In genomic region chr4:144974458-144974857, GRCm38 (mm10) we compare ENCODE assay signal across 19 mouse cellular contexts.
DNase-seq lines count a peak whose midpoint lies in the region; ATAC-seq and TF ChIP-seq lines count a peak whose summit lies in the region.
"Had no signal": no experiment of that assay in that cellular context is flagged by ENCODE, and none has a peak within 500 bp of the region (broad histone marks: within the 10 kb centered on the region; RNA-seq: fewer than 3 reads in every experiment).

No protein-coding gene starts in this region.

- TF ChIP-seq POLR2A in spleen, adult 2 months (IDR thresholded peaks at IDR 0.05; ENCODE audit: low read depth, low read length) = no peak

- peaks cover 36% of the 10 kb centered on the region; the same call in 1 of the 2 replicates for H3K79me2 ChIP-seq in macrophage (ENCODE audit: inconsistent target)

- peaks cover 18% of the 10 kb centered on the region for H3K4me1 ChIP-seq in kidney, embryonic 15.5 days
- peaks cover 9% of the 10 kb centered on the region; the same call in 1 of the 2 replicates for H3K4me1 ChIP-seq in spleen, adult 2 months (ENCODE audit: control insufficient read depth, insufficient read depth, insufficient read length)
- 0 out of 2 replicates have a peak, but pooled peaks cover 2% of the 10 kb centered on the region for H3K4me1 ChIP-seq in stomach, postnatal 0 days (replicated peaks; ENCODE audit: control insufficient read depth, insufficient read depth)
- H3K4me1 ChIP-seq: hindbrain, embryonic 15.5 days had no signal

- no peak for TF ChIP-seq EP300 in stomach, postnatal 0 days (optimal IDR thresholded peaks at IDR 0.05)

- H3K4me2 ChIP-seq in kidney, embryonic 15.5 days = no peak overlapping the region
- H3K4me2 ChIP-seq in stomach, postnatal 0 days (replicated peaks; ENCODE audit: low read depth) = no peak overlapping the region
- H3K4me2 ChIP-seq: embryonic facial prominence, embryonic 15.5 days; heart, embryonic 12.5 days; hindbrain, embryonic 15.5 days had no signal

- no peak overlapping the region for H3K9ac ChIP-seq in kidney, embryonic 15.5 days
- H3K9ac ChIP-seq in stomach, postnatal 0 days (ENCODE audit: low read length) = no peak overlapping the region
- H3K9ac ChIP-seq: embryonic facial prominence, embryonic 15.5 days; heart, embryonic 12.5 days; hindbrain, embryonic 15.5 days had no signal

- no peaks in the 10 kb centered on the region for H3K9me3 ChIP-seq in kidney, embryonic 15.5 days (replicated peaks)
- no peaks in the 10 kb centered on the region for H3K9me3 ChIP-seq in stomach, postnatal 0 days (ENCODE audit: control insufficient read depth, low read length)
- H3K9me3 ChIP-seq: embryonic facial prominence, embryonic 15.5 days; forebrain, embryonic 10.5 days; heart, embryonic 12.5 days; hindbrain, embryonic 15.5 days had no signal

- H3K27ac ChIP-seq in kidney, embryonic 15.5 days = peak overlapping the region; percentile 18; the same call in 1 of the 2 replicates
- 0 out of 2 replicates have a peak overlapping the region, but pooled peaks have one; percentile 2 for H3K27ac ChIP-seq in spleen, adult 2 months (ENCODE audit: insufficient read depth, low read length)
- H3K27ac ChIP-seq in macrophage = peak overlapping the region; percentile 100
- 0 out of 2 replicates have a peak overlapping the region, but pooled peaks have one; percentile 40 for H3K27ac ChIP-seq in stomach, postnatal 0 days (replicated peaks)
- H3K27ac ChIP-seq: embryonic facial prominence, embryonic 15.5 days; forebrain, embryonic 10.5 days; hindbrain, embryonic 15.5 days had no signal

- 67% methylated on average over 3 of the region's 3 CpGs for WGBS in kidney, embryonic 15.5 days
- 42% methylated on average over 3 of the region's 3 CpGs for whole genome bisulfite sequencing in spleen, adult 2 months
- 33% methylated on average over 3 of the region's 3 CpGs for WGBS in macrophage (ENCODE audit: missing documents)
- 61% methylated on average over 3 of the region's 3 CpGs for WGBS in stomach, postnatal 0 days

- TF ChIP-seq CTCF in spleen, adult 2 months (IDR thresholded peaks at IDR 0.05; ENCODE audit: extremely low read depth, insufficient read depth, insufficient read length, insufficient replicate concordance) = no peak
- TF ChIP-seq CTCF in stomach, postnatal 0 days (IDR thresholded peaks at IDR 0.05; ENCODE audit: low read depth) = no peak

- H3K36me3 ChIP-seq in kidney, embryonic 15.5 days = peaks cover 17% of the 10 kb centered on the region
- H3K36me3 ChIP-seq in spleen, adult 2 months (ENCODE audit: control insufficient read depth, insufficient read depth, low read length) = peaks cover 3% of the 10 kb centered on the region; the same call in 1 of the 2 replicates
- no peaks in the 10 kb centered on the region for H3K36me3 ChIP-seq in macrophage (ENCODE audit: inconsistent target)
- H3K36me3 ChIP-seq in stomach, postnatal 0 days (ENCODE audit: control insufficient read depth, insufficient read depth, low read length) = no peaks in the 10 kb centered on the region
- H3K36me3 ChIP-seq: embryonic facial prominence, embryonic 15.5 days; forebrain, embryonic 10.5 days had no signal

- no peaks in the 10 kb centered on the region for H3K27me3 ChIP-seq in kidney, embryonic 15.5 days
- H3K27me3 ChIP-seq in spleen, adult 2 months (ENCODE audit: control insufficient read depth, insufficient read depth, low read length) = no peaks in the 10 kb centered on the region
- no peaks in the 10 kb centered on the region for H3K27me3 ChIP-seq in stomach, postnatal 0 days (ENCODE audit: control insufficient read depth, insufficient read depth, low read length)
- H3K27me3 ChIP-seq: embryonic facial prominence, embryonic 15.5 days; heart, embryonic 12.5 days; hindbrain, embryonic 15.5 days had no signal

- ATAC-seq in kidney, embryonic 15.5 days (replicated peaks; ENCODE audit: low FRiP score) = no peak
- peak; percentile 58; the same call in 1 of the 2 replicates for ATAC-seq in stomach, postnatal 0 days (ENCODE audit: low FRiP score, low TSS enrichment)
- ATAC-seq: forebrain, embryonic 14.5 days had no signal

- H3K4me3 ChIP-seq in kidney, embryonic 15.5 days (replicated peaks) = no peak overlapping the region
- no peak overlapping the region for H3K4me3 ChIP-seq in spleen, adult 2 months (ENCODE audit: extremely low read depth, insufficient read depth, insufficient read length)
- H3K4me3 ChIP-seq in macrophage (ENCODE audit: inconsistent target) = no peak overlapping the region
- H3K4me3 ChIP-seq in stomach, postnatal 0 days (ENCODE audit: low read depth, low read length) = no peak overlapping the region
- H3K4me3 ChIP-seq: embryonic facial prominence, embryonic 15.5 days; erythroblast, embryonic 14.5 days; forebrain, embryonic 10.5 days; heart, embryonic 12.5 days; hindbrain, embryonic 15.5 days had no signal

- no peak for DNase-seq in kidney, postnatal 14 days
- DNase-seq in spleen, adult 2 months (ENCODE audit: low read depth in 1 of 2, low spot score in 2 of 2) = no peak
- no peak for DNase-seq in spleen, postnatal 14 days (ENCODE audit: low spot score in 2 of 2)
- no peak for DNase-seq in stomach, postnatal 0 days (ENCODE audit: low spot score)
- no peak for DNase-seq in cerebellum, postnatal 10 days
- no peak for DNase-seq in left cerebral cortex, adult 9 months (ENCODE audit: low spot score in 2 of 2)
- DNase-seq: adrenal gland, postnatal 10 days; cerebellum, adult 18-20 months; cerebellum, adult 9-11 months; embryo, embryonic 11 days; gastrocnemius, postnatal 10 days had no signal

Comparison
In these comparisons a context has a peak if more than half of its experiments do, and no peak if none do; other contexts are left out.
1. H3K27ac ChIP-seq: peak in every context shown above with its lines; median percentile 100 in macrophage; 40 in stomach, postnatal 0 days; 18 in kidney, embryonic 15.5 days; 2 in spleen, adult 2 months.